Mouse (Mus musculus) intestine, embryonic 14.5 days (tissue): ENCODE data around the gene Fn3krp. TPM values are rescaled to one million over a fixed set of nuclear protein-coding genes. Genes with fewer than 3 reads are reported as not detected.

ENCODE experiments used
- ATAC-seq: fragments of 200-750 bp; cut with Nextera tagmentation; replicated peaks from 2 replicates; pipeline ENCODE4 v1.8.0; 2017; ENCODE audit warnings: low read depth, moderate number of reproducible peaks, moderate TSS enrichment, moderate library complexity; ENCODE audit not compliant: low FRiP score, low TSS enrichment
- DNase-seq: peaks from one replicate; pipeline ENCODE4 v3.0.0-alpha.2; 2018; ENCODE audit warnings: low spot score
- H3K27ac ChIP-seq: fragments of 300-500 bp; sonication (generic); 2 replicates; pipeline ENCODE4 v1.5.1; 2014; ENCODE audit warnings: low read depth, mild to moderate bottlenecking, control low read depth
- H3K27me3 ChIP-seq: fragments of 300-500 bp; sonication (generic); replicated peaks from 2 replicates; pipeline ENCODE4 v1.6.1; 2014; ENCODE audit warnings: low read length, control low read depth; ENCODE audit not compliant: control insufficient read depth, insufficient read depth
- H3K36me3 ChIP-seq: fragments of 300-500 bp; sonication (generic); 2 replicates; pipeline ENCODE4 v1.6.1; 2014; ENCODE audit warnings: low read length, control low read depth; ENCODE audit not compliant: control insufficient read depth, insufficient read depth
- H3K4me1 ChIP-seq: fragments of 300-500 bp; sonication (generic); replicated peaks from 2 replicates; pipeline ENCODE4 v1.6.1; 2014; ENCODE audit warnings: low read length, control low read depth, mixed read lengths; ENCODE audit not compliant: control insufficient read depth, insufficient read depth
- H3K4me2 ChIP-seq: fragments of 300-500 bp; sonication (generic); 2 replicates; pipeline ENCODE4 v1.6.1; 2014; ENCODE audit warnings: low read length
- H3K4me3 ChIP-seq: fragments of 300-500 bp; sonication (generic); 2 replicates; pipeline ENCODE4 v1.5.1; 2014; ENCODE audit warnings: low read depth, low read length, control low read depth, mixed read lengths
- H3K9ac ChIP-seq: fragments of 300-500 bp; sonication (generic); 2 replicates; pipeline ENCODE4 v1.6.1; 2014; ENCODE audit warnings: mild to moderate bottlenecking, low read length
- H3K9me3 ChIP-seq: fragments of 300-500 bp; sonication (generic); 2 replicates; pipeline ENCODE4 v1.6.1; 2016; ENCODE audit warnings: low read length, control low read depth; ENCODE audit not compliant: control insufficient read depth
- WGBS: fragments of 180-500 bp; shearing (Covaris S2); extraction: QIAGEN DNeasy Blood & Tissue Kit; methylation state at CpG from one replicate; pipeline ENCODE4 v1.1.7; 2014; 5-methylcytosine and 5-hydroxymethylcytosine counted together
- polyA plus RNA-seq: library from polyadenylated mRNA; unstranded; fragments of >200 nt; fragmentation: Nextera tagmentation; extraction: Ambion mirVana; gene quantifications from 2 replicates; pipeline ENCODE4 v1.2.1, GENCODE M21; 2014

The Fn3krp gene
- polyA plus RNA-seq, 1 experiment from 2014 or later: 5.3 TPM

DNA sequence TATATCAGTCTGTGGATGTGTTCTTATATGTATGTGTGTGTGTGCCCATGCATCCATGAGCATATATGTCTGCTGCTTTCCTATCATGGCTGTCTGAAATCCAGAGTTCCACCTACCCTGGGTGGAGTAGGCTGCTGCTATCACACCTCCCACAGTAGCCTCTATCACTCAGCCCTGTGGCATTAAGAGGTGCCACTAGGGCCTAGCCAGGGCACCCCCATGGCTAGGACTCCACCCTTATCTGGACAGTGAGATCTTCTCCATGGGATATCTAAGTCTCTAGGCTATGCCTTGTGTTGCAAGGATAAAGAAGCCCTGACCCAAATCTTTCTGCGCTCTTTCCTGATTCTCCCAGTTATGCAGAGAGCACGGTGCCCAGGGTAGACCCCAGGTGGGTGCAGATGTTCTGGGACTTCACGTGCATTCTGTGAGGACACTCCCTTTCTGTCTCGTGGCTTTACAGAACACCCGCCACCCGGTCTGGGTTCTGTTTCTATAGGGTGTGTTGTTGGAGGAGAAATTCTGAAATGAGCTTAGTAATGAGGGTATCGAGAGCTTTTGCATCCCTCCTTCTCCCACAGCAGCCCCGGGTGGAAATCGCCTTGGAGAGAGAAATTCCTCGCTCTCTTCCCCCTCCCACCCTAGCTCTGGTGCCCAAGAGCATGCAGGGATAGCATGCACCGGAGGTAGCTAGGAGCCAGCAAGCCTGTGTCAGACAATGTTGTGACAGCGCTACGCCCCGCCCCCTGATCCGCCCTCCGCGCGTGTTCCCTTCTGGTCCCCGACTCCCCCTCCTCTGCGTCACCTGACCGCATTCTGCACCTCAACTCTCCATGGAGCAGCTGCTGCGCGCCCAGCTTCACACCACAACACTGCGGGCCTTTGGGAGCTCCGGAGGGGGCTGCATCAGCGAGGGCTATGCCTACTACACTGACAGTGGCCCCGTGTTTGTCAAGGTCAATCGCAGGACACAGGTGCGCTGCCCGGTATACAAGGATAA lies 13.3 kb downstream of the Fn3krp start, which contains the start of gene Fn3k:
Gene Fn3k (plus strand): TSS at position 758 of the 1,000 bp plus-strand sequence.
- Histone ChIP-seq H3K9me3 (no peaks in the 10 kb centered on the region), H3K4me3 (peak within 1 kb of the TSS; percentile 40), H3K27me3 (no peaks in the 10 kb centered on the region), H3K4me2 (peak within 1 kb of the TSS; percentile 68), H3K36me3 (0 out of 2 replicates have a peak, but pooled peaks cover 7% of the 10 kb centered on the region), H3K27ac (no peak within 1 kb of the TSS), H3K9ac (peak within 1 kb of the TSS; percentile 31), H3K4me1 (peaks cover 9% of the 10 kb centered on the region)
- peak; percentile 81 for ATAC-seq
- WGBS: 5% methylated on average over 30 of the region's 30 CpGs
- peak; percentile 82 for DNase-seq

DNA sequence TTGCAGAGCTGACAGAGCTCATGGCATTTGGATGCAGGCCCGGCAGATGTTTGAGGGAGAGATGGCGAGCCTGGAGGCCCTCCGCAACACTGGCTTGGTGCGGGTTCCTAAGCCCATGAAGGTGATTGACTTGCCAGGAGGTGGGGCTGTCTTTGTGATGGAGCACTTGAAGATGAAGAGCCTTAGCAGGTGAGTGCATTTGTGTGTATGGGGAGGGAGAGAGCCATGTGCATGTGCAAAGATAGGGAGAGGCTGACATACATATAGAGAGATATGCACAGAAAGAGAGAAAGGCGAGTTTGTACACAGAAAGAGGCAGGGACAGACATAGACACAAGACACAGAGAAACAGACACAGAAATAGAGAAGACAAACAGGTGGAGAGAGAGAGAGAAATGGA lies 16.0 kb downstream of the Fn3krp start:
- no peak for DNase-seq
- no peaks in the 10 kb centered on the region for H3K36me3 ChIP-seq
- no peak for ATAC-seq
- H3K4me1 ChIP-seq: peaks cover 9% of the 10 kb centered on the region
- H3K4me3 ChIP-seq: no peak overlapping the region
- H3K4me2 ChIP-seq: no peak overlapping the region
- H3K27ac ChIP-seq: no peak overlapping the region
- H3K9me3 ChIP-seq: no peaks in the 10 kb centered on the region
- no peak overlapping the region for H3K9ac ChIP-seq
- H3K27me3 ChIP-seq: no peaks in the 10 kb centered on the region
- WGBS: 76% methylated on average over 5 of the region's 5 CpGs

DNA sequence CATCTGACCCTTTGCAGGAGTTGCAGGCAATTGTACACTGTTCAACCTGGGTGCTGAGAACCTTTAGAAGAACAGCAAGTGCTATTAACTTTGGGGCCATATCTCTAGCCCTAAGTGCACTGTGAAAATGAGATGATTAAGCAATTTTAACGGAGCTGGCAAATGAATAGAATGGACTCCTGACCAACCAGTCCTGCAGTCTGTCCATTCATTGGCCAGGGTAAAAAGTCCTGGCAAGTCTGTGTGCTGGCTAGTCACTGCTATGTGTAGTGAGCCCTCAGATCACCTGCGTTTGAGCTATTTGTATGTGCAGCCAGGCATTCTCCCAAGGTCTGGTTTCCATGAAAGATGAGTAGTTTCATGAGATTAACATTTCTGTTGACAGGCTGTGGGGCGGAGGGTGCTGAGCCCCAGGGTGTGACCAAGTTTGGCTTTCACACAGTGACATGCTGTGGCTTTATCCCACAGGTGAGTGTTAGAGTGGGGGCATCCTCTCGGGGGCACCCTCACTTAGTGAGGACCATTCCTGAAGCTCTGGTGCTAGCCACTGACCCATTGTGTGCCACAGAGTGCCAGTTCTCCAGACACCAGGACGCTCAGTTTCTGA lies 18.6 kb downstream of the Fn3krp start:
- ATAC-seq: no peak
- H3K9ac ChIP-seq: no peak overlapping the region
- no peaks in the 10 kb centered on the region for H3K27me3 ChIP-seq
- H3K27ac ChIP-seq: no peak overlapping the region
- H3K36me3 ChIP-seq: no peaks in the 10 kb centered on the region
- WGBS: 69% methylated on average over 5 of the region's 5 CpGs
- H3K4me1 ChIP-seq: no peaks in the 10 kb centered on the region
- no peak overlapping the region for H3K4me3 ChIP-seq
- no peaks in the 10 kb centered on the region for H3K9me3 ChIP-seq
- H3K4me2 ChIP-seq: no peak overlapping the region
- no peak for DNase-seq

- no peaks in the 10 kb centered on the region for H3K36me3 ChIP-seq
- H3K27ac ChIP-seq: no peak overlapping the region
- no peak overlapping the region for H3K9ac ChIP-seq
- H3K4me2 ChIP-seq: no peak overlapping the region
- no peaks in the 10 kb centered on the region for H3K27me3 ChIP-seq
- WGBS: 87% methylated on average over 4 of the region's 4 CpGs
- no peak overlapping the region for H3K4me3 ChIP-seq
- H3K9me3 ChIP-seq: no peaks in the 10 kb centered on the region
- DNase-seq: no peak
- no peaks in the 10 kb centered on the region for H3K4me1 ChIP-seq
- ATAC-seq: no peak
These were observed 20.5 kb downstream of the Fn3krp start for GRCm38 (mm10) chr11:121441653-121442052.

DNA sequence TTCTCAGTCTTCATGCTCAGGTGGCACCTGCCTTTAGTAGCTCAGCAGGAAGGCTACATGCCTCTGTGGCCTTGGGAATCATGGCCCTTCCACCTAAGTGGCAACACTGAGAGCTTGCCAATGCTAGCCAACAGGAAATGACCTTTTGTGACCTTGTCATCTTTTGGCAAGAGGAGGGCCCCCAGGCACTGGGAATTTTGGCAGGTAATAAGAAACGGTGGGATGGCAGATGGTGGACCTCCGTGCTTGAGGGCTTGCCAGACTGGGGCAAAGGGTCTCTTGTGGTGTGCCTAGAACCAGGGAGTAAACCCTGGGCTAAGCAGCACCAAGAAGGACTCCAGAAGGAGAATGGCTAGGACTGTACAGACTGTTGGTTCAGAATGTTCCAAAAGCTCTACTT lies 20.9 kb downstream of the Fn3krp start:
- H3K27me3 ChIP-seq: no peaks in the 10 kb centered on the region
- no peak overlapping the region for H3K4me3 ChIP-seq
- WGBS: 41% methylated on average over 2 of the region's 2 CpGs
- H3K4me1 ChIP-seq: no peaks in the 10 kb centered on the region
- DNase-seq: no peak
- H3K9ac ChIP-seq: no peak overlapping the region
- no peaks in the 10 kb centered on the region for H3K36me3 ChIP-seq
- no peak overlapping the region for H3K27ac ChIP-seq
- H3K4me2 ChIP-seq: no peak overlapping the region
- no peaks in the 10 kb centered on the region for H3K9me3 ChIP-seq
- no peak for ATAC-seq

- peak overlapping the region; percentile 67 for H3K9ac ChIP-seq
- DNase-seq: no peak
- peak overlapping the region; percentile 83 for H3K4me2 ChIP-seq
- H3K27me3 ChIP-seq: no peaks in the 10 kb centered on the region
- H3K36me3 ChIP-seq: peaks cover 5% of the 10 kb centered on the region; the same call in 1 of the 2 replicates
- no peak; the same call in 1 of the 2 replicates for ATAC-seq
- WGBS: 21% methylated on average over 9 of the region's 9 CpGs
- no peaks in the 10 kb centered on the region for H3K9me3 ChIP-seq
- peak overlapping the region; percentile 88 for H3K4me3 ChIP-seq
- no peak overlapping the region for H3K27ac ChIP-seq
- peaks cover 11% of the 10 kb centered on the region for H3K4me1 ChIP-seq
These were observed 30.1 kb downstream of the Fn3krp start for GRCm38 (mm10) chr11:121451216-121451726.

DNA sequence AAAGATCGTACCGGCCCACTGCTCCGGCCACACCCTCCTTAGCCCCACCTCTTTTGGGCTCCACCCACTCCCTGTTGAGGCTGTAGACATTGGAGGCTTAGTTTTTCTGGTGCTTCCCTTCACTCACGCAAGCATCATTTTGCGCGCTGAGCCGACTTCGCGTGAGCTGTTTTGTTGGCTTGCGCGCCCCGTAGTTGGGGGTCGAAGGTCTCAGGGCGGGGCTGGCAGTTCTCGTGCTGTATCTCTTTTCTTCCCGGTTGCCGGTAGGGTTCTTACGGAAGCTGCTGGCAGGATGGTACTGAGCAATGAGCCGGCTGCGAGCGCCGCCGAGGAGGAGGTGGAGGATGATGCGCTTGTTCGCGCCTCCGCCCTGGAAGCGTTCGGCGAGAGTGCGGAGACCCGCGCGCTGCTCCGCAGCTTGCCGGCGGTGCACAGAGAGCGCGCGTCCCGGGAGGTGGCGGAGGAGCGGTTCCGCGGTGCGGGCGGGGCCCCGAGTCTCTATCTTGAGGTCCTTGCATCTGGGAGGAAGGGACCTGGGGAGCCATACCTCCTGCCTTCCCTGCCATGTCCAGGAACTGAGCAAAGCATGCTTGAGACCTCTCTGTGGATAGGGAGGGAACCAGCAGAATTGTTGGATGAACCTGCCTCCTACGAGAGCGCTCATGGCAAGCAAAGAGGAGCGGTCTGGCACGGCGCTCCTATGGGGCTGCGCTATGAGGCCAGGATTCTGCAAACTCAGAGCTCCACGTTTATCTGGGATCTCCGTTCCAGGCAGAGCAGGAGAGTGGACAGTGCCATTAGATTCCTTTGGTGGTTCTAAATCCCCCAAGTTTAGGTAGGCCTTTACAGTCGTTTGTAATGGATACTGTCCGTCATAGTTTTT lies 30.8 kb downstream of the Fn3krp start, which contains the start of gene Tbcd:
Gene Tbcd (plus strand): TSS at position 197 of the 883 bp plus-strand sequence.
- H3K9me3 ChIP-seq: no peaks in the 10 kb centered on the region
- peak within 1 kb of the TSS; percentile 83 for H3K4me2 ChIP-seq
- peak within 1 kb of the TSS; percentile 88 for H3K4me3 ChIP-seq
- peak; percentile 92 for ATAC-seq
- H3K27ac ChIP-seq: peak within 1 kb of the TSS; percentile 67; the same call in 1 of the 2 replicates
- H3K36me3 ChIP-seq: peaks cover 5% of the 10 kb centered on the region; the same call in 1 of the 2 replicates
- H3K27me3 ChIP-seq: no peaks in the 10 kb centered on the region
- peak; percentile 100 for DNase-seq
- H3K4me1 ChIP-seq: peaks cover 11% of the 10 kb centered on the region
- H3K9ac ChIP-seq: peak within 1 kb of the TSS; percentile 67
- WGBS: under 1% methylated on average over 58 of the region's 58 CpGs

DNA sequence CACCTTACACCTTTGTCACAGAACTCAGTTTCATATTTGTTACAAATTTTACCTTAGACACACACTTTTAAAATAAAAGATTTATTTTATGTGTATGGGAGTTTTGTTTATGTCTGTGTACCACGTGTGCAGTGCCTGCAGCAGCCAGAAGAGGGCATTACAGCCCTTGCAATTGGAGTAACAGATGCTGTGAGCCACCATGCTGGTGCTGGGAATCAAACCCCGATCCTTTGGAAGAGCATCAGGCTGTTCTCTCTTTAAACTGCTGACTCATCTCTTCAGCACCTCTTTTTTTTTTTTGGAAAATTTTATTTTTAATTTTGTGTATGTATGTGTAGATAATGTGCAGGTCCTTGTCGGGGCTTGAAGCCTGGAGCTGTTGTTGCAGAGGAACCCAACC lies 36.7 kb downstream of the Fn3krp start:
- peaks cover 49% of the 10 kb centered on the region for H3K36me3 ChIP-seq
- no peaks in the 10 kb centered on the region for H3K27me3 ChIP-seq
- no peak for ATAC-seq
- DNase-seq: no peak
- H3K4me2 ChIP-seq: no peak overlapping the region
- H3K27ac ChIP-seq: no peak overlapping the region
- H3K4me3 ChIP-seq: no peak overlapping the region
- H3K9me3 ChIP-seq: no peaks in the 10 kb centered on the region
- peaks cover under 1% of the 10 kb centered on the region; the same call in 1 of the 2 replicates for H3K4me1 ChIP-seq
- no peak overlapping the region for H3K9ac ChIP-seq
- WGBS: 89% methylated on average over 3 of the region's 3 CpGs
